Mouse (Mus musculus) heart, postnatal 14 days (tissue): Measurements from ENCODE around the gene Scn3a. TPM values are rescaled to one million over a fixed set of nuclear protein-coding genes. Genes with fewer than 3 reads are reported as not detected.
A peak's percentile ranks its signal among the peaks of the same experiment; 100 is the strongest.
"Not testable (repeated sequence)": the region's sequence is repeated elsewhere in the genome, so short reads cannot be mapped to it uniquely, and the experiment has no call there.

Experiments
- DNase-seq, 2 experiments: peaks; one replicate each; pipeline ENCODE4 v3.0.0; 2021 to 2022
- intact Hi-C: fragments of 180-260 bp; cut with DNase I; formaldehyde crosslinking; loops from one replicate; pipeline ENCODE4 v1.15.1; 2025
- total RNA-seq, 2 experiments: library from RNA; stranded (reverse); gene quantifications; 2 replicates each; pipeline ENCODE4 v1.2.3; 2021

Gene Scn3a
- total RNA-seq, 2 experiments from 2014 or later, result 2.7 to 2.8 TPM

DNA sequence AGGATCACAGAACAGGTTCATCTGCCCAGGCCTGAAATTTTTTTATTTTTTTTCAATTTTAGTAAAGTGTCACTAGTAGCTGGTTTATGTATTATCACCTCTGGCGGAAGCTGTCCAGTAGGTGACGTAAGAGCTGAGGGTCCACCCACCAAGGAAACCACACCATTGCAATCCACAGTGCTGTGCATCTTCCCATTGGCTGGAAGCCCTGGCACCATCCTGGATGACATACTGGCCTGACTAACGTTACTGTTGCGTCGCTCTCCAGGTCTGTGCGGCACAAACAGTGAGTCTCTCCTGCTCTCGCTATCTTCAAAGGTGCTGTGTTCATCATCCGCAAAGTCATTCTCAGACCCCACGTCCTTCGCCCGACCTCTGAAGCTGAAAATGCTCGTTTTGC is 59.2 kb downstream of the Scn3a start:
- DNase-seq, result no peak
- intact Hi-C loops, result no loop called here

DNA sequence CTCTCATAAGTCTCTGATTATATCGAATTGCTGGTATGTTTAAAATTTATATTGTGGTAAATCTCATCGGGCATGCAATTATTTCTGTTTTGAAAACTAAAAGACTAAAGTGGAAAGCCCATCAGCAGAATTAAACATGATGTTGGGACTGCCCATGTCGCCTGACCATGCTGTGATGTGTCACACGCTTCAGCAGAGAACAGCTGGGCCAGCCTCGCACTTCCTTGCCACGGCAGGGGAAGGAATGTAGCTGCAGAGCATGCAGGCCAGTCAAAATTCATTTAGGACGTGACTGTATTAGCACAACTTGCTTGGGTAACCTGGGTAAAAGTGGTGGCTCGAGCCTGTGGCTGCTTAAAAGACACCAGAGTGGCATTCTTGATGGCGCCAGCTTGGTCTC is 77.0 kb downstream of the Scn3a start:
- intact Hi-C loops, result no loop called here
- no peak for DNase-seq

DNA sequence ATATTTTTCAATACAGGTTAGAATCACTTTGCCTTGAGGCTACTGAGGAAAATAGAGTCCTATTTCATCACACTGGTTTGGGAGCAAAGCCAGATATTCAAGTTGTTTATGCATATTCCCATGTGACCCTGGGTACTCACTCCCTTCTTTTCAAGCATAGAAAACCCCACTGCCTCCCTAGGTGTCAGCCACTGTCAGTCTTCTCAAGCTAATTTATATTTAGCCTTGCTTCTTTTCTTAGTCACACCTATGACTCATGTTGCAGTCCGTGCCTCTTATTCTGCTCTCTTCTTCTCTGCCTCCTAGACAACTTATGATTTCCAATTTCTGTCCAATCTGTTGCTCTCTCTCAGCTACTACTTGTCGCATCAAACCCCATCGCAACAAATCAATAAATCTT is 84.0 kb downstream of the Scn3a start:
- intact Hi-C loops, result no loop called here
- DNase-seq, result no peak

DNA sequence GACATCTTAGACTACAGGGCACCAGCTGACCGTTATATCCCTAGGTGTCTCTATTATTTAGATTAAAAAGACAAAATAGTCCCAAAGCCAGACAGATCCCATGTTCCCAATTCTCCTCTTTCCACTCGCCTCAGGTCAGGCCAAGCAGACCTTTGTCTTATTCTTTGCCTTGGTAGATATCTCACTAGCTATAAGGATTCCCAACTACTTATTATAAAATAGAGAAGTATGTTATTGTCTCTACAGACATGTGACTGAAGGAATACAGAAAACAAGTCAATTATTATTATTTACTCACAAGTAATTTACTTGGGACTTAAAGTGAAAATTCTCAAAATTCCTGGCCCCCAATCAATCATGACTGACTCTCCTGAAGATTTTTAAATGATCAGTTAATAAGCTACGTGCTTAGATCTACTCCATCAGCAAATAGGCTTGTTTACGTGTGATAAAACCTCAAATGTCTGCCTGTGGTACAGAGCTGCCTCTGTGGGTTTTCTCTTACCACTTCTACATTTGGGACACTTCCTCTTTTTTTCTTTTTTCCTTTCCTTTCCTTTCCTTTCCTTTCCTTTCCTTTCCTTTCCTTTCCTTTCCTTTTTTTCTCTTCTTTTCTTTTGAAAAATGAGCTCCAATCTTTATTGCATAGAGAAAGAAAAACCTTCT is 86.3 kb downstream of the Scn3a start:
- intact Hi-C loops, result no loop called here

DNA sequence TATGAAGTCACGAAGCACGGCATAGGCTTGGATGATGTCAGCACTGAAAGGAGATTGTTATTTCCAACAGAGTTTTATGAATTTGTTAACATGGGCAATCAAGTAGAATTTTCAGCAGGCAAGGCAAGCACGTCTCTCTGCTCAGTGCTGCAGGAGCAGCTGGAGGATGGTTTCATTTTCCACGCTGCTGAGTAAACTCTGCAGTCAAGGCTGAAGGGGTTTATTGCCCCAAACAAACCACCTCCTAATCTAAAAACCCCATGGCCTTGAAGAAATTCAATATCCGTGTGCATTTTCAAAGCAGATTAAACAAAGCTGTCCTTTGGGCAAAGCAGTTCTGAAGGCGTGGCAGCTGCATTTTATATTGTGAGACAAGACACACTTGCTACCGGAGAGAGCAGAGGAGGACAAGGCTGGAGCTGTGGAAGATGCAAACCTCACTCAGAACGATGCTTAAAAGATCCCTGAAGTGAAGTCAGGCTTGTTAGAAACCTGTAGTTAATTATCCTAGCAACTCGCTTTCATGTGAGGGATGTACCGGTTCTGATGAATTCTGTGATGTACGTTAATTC is 96.0 kb downstream of the Scn3a start:
- DNase-seq, result no peak
- intact Hi-C loops, result no loop called here

More for the DNA sequence above, 86.3 kb downstream of the Scn3a start:
- no peak for DNase-seq

DNA sequence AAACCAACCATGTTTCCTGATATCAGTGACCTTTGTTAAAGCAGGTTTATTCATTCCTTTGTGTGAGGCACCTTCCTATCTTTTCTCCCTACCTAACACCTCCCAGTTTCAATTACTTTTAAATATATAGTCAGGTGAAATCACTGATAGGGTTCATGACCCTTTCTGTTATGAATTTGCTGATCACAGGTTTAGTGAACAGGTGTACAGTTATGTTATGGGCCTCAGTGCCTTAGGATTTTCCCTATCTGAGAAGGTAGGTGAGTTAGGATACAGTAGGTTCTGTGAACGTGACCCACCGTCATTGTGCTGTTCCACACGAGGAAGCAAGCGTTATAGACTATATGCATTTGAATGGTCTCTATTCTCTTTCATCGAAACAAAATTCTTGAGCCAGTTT is 101.7 kb downstream of the Scn3a start:
- intact Hi-C loops, result no loop called here
- no peak for DNase-seq

DNA sequence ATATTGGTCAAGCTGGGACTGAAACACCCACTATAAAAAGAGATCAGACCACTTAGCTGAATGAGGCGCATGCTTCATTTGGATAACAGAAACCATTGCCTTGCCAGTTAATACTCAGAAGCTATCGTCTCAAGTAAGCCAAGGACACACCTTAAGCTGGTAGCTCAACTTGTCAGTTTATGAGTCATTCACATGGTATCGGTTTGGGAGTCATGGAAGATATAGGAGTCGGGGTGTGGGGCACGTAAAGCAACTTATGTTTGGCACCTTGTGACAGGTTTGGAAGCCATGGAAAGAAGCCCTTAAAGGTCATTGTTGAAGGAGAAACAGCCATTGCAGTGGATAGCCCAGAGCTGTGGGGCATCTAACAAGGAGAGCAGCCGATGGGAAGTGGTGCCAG is 113.7 kb downstream of the Scn3a start:
- DNase-seq, result no peak
- intact Hi-C loops, result no loop called here

DNA sequence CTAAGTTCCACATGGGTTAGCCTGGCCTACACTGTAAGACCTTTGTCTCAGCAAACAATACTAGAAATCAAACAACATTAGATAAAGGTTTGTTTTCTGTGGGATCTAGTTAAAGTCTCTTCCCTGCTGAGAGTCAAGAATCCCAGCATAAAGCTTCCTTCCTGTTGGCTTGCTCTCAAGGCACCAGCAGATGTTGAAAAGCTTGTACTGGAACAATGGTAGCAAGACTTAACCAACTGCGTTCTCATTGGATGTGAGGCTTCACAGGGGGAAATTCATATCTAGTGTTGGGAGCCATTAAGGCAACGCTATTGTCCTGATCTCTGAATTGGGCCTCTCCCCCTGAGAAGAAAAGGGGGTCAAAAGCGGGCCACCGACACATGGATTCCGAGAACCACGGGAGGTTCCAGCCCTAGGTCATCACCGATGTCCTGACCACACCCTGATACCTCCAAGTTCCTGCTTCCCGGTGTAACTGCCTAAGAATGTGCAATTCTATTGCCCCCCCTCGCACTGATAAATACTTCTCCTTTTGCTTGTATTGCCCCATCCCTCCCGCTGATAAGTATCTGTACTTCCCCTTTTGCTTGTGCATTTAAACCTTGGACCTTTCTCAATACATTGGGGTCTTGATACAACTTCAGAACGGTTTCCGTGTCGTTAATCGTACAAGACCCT is 115.9 kb downstream of the Scn3a start:
- intact Hi-C loops, DNase-seq: not testable (repeated sequence)

DNA sequence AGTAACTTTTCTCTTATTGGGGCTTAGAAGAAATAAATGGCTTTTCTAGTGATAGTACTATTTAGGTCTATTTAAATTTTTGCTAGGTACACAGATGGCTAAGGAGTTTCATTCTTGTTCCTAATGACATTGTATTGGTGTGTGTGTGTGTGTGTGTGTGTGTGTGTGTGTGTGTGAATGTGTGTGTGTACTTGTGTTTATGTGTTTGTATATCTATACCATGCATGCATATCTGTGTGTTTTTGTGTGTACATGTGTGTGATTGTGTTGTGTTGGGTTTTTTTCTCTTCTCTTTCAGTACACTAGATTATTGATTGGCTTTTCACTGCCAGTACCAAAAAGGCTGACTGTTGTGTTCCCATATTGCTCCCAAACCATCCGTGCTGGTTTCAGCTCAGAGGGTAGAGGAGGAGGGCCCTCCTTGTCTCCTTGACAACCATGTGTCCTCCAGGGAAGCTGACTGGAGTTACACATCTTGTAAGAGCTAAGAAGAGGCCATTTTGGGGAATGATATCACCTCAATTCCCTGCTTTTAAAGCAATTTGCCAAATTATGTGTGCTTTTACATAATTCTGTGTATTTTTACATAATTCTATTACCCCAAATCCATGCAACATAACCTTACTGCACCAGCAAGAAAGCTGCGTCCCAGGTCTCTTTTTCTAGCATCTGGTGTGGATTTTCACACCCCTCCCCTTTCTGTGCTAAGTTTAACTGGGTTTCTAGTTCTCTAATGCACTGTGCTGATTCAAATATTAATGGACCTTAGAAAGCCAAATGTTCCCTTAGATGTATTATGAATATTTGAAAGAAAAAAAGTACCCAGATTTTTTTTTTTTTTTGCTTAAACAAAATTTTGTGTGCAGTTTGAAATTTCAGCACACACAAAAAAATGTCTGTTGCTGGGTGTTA is 116.7 kb downstream of the Scn3a start:
- intact Hi-C loops, result no loop called here

DNA sequence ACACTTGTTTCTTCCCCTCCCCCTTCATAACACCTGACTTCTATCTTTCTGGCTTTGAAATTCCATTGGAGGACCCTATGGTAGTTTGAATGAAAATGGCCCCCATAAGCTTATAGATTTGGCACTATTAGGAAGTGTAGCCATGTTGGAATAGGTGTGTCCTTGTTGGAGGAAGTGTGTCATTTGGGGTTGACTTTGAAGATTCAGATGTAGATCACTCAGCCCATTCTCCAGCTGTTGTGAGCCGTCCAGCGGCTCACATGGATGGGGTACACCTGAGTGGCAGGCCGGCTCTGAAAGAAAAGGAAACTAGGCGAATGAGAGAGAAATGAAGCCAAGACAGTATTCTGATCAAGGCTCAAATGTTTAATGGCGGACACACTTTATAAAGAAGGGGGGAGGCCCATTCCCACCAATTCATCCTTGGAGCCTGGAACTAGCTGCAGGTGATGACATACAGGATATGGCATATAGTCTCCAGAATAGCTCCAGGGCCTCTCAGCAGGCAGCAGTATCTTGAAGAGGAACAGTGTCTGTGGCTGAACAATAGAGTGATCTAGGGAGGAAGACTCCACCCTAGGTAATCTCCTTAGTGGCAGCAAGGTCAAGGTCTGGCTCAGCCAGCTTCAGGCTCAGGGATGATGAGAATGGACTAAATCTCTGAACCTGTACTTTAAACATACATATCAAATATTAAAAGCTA is 118.2 kb downstream of the Scn3a start:
- DNase-seq, result no peak
- intact Hi-C loops, result no loop called here

More for the DNA sequence above, 116.7 kb downstream of the Scn3a start:
- no peak for DNase-seq

DNA sequence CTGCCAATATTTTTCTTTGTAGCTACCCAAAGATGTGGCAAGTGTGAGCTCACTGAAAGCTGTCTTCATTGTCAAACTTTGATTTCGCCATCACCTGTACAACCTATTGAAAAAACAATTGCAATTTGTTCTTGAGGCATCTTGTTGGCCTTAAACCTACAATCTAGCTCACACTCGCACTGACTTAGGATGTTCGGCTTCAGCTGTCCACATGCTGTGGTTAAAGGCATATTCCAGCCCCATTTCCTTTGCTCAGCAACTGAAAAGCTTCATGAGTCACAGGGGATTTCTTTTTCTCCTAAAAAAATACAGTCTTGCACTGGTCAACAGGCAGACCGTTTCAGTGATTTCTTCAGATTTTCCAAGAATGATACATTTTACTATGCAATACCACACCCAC is 124.3 kb downstream of the Scn3a start:
- intact Hi-C loops, result no loop called here
- no peak for DNase-seq

DNA sequence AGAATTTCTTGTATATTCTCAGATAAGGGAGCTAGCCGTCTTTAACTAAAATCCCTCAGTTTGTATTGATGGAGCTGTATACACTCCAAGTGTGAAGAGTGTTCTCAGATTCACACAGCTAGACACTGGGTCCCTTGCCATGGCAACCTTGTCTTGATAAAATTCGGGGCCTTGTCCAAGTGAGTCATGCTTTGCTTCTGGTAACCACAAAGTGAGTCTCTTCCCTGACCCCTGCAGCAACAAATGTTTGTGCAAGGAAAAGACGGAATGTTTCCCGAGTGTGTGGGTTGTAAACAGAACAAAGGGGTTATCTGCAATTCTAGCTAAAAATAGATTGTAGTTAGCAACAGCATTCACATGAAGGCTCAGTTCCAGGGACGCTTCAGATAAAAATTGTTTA is 125.9 kb downstream of the Scn3a start:
- peak; percentile 40 to 50 for DNase-seq
- intact Hi-C loops, result no loop called here

DNA sequence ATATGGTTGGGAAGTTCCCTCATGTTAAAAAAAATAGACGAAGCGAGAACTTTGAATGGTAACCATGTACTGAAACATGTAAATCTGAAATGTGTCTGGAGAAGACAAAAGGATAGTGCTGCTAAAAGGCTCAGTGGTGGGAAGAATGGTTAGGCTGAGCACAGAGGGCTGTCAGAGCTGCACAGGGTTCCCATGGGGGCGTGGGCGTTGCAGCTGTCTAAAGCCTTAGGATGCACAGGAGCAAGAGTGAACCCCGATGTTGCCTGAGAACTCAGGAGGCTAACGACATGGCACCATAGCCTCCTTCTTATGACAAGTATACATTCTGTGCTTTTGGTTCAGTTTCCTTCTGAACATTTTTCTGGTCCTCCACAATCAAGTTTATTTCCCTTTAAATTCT is 126.3 kb downstream of the Scn3a start:
- intact Hi-C loops, result no loop called here
- peak; percentile 22 to 37 for DNase-seq

DNA sequence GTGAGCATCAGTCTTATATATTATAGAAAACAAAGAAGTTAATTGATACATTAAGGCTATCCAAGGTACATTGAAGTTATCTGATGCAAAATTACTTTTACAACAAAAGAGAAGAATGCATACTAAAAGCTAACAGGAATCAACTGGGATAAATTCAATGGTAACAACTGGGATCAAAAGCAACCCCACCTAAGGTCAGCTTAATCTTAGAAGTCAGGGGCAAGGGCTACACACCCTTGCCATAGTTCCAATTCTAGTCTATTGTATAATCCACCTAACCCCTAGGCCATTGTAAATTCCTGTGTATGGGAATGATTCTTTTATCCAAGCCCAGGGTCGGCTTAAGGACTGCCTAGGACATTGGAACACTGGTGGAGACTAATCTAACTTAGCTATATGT is 130.5 kb downstream of the Scn3a start:
- no peak for DNase-seq
- intact Hi-C loops, result no loop called here

DNA sequence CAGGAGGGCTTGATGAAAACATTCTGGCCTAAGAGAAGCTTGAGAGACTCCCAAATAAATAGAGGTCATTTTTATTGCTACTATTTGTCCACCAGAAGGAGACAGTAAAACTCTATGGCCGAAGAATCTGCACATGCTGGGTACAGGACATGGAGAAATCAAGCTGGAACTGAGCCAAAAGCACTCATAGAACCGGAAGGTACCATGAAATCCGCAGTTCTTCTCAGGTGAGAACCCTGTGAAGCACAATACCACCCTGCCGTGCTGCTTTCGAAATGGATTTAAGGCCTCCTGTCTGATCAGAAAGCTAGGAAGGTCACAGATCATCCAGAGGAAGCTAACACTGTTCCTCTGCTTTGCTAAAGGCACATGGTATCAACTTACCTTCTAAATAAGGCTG is 143.9 kb downstream of the Scn3a start:
- intact Hi-C loops, result no loop called here

DNA sequence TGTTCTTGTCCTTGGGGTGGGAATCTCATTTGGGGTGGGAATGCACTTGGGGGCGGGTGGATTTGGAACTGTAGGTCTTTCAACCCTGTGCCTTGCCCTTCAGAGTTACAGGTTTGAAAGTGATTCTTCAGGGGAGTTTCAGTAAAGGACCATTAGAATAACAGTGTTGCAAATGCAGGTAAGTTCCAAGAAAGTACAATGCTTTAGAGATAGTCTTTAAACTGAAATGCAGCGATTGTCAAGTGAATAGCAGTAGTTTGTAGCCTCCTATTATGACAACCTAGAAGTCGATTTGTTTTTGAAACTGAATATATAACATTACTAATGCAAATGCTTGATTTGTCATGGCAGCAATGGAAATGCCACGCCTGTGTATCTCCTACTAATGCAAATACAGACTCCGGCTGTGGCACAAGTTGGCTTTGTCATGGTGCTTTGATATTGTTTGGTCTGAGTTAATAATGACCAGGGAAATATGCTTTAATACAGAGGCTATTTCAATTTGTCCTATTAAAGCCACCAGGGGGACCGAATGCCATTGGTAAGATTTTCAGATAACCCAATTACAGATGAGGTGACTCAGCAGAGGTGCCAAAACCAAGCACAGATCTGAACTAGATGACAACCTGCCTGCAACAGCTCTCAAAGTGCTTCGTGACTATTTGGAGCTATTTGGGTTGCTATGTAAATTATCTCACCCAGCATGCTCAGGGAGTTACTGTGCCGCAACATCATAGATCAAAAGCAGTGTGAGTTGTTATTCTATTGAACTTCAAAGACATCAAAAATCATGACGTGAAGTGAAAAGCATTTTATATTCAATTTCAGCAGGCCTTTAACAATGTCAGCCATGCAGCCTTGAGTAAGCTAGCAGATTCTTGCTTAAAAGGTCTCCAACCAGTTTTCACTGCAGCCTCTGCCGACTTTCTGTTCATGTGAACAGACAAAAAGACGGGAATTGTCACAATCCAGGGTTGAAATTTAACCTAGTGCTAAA is 145.9 kb downstream of the Scn3a start:
- intact Hi-C loops, result no loop called here
- DNase-seq, result no peak

More for the DNA sequence above, 143.9 kb downstream of the Scn3a start:
- DNase-seq, result peak in 1 of 2 experiments; percentile 3

DNA sequence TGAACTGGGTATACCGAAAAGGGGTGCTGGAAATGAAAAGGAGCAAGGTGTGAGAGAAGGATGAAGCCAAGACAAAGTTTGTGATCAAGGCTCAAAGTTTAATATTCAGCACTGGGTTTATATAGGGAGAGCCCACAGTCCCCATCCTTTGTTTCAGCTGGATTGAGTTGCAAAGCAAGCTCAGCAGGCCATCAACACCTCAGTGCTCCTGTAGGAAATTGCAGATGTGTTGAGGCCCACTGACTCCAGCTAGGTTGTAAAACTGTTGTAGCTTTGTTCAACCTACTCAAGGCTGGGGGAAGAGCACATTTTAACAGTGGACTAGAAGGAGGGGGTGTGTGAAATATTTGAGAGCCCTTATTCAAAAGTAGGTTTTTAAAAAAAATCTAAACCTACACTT is 148.8 kb downstream of the Scn3a start:
- intact Hi-C loops, result no loop called here
- no peak for DNase-seq

DNA sequence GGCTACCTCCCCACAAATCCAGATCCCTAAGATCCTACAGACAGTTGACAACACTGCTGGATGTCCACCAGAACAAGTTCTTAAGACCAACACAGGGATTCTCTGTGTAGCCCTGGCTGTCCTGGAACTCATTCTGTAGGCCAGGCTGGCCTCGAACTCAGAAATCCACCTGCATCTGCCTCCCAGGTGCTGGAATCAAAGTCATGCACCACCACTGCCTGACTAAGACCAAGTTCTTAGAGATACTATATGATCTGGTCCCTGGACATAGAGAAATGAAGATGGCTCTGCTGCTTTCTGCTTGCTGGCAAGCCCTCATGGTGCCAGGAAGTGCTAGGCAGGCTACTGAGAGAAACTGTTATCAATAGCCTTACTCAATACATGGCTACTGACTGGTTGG is 150.9 kb downstream of the Scn3a start:
- intact Hi-C loops, result no loop called here

DNA sequence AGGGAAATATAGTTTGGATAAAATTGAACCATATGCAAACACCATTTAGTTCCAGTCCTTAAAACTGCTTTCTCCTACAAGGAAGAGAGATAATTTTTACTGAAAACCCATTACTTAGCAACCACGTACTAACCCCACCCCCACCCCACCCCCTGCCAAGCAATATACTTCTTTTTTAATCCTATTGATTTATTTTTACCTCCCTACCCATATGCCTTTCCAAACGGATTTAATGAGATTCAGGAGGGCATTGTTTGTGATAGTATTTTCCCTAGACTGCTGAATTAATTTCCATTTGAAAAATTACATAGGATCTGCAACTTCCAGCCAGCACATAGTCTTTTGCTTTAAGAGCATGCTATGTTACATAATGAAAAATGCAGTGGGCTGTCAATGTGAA is 152.1 kb downstream of the Scn3a start:
- DNase-seq, result no peak
- intact Hi-C loops, result no loop called here

More for the DNA sequence above, 150.9 kb downstream of the Scn3a start:
- DNase-seq, result no peak
